Mouse (Mus musculus): ENCODE measurements at regions not wholly inside any gene's neighbourhood (a gene's known extent, or its start where the extent isn't known, plus 50 kb on each side); places are given as distances from the start of the nearest gene placed in this dataset.

DNA sequence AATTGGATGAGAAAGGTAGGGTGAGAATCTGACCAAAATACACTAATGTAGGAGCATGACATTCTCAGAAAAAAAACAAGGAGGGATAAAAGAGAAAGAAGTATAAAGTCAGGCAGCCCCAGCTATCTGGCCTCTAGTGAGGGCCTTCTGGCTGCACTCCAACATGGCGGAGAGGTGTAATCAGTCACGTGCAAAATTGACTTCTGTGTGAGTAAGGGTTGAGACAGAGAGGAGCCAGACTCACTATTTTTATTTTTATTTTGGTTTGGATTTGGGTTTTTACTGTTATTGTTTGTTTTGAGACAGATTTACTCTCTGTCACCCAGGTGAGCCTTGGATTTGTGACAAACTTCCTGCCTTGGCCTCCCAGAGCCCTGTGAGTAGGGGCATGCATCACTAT is 174.0 kb upstream of the Tars start:
- no peak for DNase-seq (ENCODE audit: low spot score in 2 of 2)

DNA sequence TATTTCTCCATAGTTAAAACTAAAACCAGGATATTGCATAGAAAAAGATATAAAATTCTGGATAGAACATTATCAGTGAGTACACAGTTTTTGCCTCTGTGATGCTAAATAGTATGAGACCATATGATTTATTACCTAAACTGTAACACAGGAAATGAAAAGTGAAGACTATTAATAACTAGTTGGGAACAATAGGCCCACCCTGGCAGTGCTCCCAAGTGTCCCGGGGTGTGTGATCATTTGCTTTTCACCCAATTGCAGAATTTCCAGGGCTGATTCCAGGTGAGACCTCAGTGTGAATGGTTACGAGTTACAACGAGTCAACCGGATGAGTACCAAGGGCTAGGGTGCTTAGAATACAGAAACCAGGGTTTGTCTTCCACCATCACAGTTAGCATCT is 172.6 kb upstream of the Tars start:
- no peak for DNase-seq (ENCODE audit: low spot score in 2 of 2)

DNA sequence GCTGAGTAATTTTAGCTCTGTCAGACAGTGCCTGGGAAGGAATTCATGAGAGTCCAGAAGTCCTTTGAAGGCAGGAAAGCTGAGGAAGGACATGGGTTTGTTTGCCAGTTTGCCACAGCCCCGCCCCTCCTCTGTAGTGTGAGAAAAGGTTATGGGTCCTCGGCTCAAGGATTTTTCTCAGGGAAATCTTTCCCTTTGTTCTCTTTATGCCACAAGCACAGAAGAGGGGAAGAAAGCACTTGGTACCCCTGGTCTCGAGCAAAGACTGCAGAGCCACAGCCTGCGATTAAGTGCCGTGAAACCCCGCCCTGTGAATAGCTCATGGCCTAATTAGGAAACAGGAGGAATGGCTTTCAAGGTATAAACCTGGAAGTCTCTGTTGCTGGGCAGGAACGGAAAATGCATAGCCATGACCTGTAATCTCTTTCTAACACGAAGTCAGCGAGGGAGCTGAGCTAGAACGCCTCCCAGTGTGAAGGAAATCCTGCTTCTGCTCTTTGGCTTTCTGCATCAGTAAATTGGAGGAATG is 166.1 kb upstream of the Tars start:
- no peak for DNase-seq (ENCODE audit: low spot score in 2 of 2)

DNA sequence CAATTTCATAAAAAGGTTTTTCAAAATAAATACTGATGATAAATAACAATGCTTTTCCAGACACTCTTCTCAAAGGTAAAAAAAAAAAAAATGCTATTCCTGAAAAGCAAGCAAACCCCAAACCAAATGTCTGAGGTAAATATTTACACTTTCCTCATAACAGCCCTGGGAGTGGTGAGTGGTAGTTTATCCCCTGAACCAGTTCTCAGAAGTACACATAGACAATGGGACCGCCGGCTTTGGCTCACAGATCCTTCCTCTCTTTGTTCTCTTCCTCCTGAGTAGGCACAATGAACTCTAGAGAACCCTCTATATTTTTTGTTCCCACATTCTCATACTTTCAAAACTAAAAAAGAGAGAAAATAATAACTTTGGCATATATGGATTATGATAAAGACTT is 153.1 kb upstream of the Tars start:
- DNase-seq (ENCODE audit: low spot score in 2 of 2): no peak

DNA sequence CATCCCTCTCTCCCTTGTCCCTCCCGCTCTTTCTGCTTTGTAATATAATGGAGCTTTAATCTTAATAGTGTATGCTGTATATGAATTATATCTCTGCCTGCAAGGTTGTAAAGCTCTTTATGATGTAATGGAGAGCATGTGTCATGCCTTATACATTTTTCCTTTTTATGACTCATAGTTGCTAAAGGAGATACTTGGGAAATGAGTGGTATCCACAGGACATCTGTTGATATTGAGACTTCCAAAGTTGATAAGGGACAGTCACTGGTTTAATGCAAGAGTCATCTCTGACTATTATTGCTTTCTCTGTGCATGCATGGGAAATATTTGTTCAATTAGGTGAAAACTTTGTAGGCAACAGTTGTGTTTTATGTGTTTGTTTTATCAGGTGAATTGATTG is 152.6 kb upstream of the Tars start:
- no peak for DNase-seq (ENCODE audit: low spot score in 2 of 2)

DNA sequence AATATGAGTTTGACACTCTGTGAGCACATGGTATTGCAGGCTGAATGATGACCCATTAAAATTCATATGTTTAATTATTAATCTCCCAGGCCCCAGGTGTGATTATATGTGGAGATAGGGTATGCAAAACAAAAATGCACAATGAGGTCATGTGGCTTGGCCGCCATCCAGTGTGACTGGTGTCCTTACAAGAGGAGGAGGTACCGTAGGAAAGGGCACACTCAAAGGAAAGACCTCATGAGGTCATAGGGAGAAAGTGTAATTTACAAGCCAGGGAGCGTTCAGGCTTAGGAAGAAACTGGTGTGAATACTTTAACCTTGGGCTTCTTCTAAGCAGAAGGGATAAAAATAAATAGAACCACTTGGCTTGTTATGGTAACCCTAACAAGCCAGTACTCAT is 140.0 kb upstream of the Tars start:
- no peak for DNase-seq (ENCODE audit: low spot score in 2 of 2)

DNA sequence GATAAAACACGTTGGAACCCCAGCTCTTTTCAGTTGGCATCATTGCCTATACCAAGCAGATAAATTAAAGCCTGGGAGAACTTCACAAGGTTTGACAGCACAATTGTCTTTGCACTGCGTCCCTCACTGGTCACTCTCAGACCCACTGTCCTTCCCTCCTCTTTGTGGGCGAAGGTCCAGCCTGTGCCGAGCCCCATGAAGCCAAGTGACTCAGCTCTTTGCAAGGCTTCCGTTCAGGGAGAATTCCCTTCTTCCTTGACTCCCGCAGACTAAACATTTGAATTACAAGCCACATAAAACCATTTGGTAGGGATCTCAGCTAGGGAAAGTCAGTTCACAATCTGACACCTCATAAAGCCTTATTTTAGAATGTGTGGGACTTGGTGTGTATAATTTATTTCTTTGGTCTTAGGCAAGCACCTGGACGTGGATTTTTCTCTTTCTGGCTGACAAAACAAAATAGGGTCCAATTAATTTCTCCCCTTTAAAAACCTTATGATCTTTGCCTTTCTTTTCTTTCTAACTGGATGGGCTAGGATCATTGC is 136.7 kb upstream of the Tars start:
- DNase-seq (ENCODE audit: low spot score in 2 of 2): no peak

DNA sequence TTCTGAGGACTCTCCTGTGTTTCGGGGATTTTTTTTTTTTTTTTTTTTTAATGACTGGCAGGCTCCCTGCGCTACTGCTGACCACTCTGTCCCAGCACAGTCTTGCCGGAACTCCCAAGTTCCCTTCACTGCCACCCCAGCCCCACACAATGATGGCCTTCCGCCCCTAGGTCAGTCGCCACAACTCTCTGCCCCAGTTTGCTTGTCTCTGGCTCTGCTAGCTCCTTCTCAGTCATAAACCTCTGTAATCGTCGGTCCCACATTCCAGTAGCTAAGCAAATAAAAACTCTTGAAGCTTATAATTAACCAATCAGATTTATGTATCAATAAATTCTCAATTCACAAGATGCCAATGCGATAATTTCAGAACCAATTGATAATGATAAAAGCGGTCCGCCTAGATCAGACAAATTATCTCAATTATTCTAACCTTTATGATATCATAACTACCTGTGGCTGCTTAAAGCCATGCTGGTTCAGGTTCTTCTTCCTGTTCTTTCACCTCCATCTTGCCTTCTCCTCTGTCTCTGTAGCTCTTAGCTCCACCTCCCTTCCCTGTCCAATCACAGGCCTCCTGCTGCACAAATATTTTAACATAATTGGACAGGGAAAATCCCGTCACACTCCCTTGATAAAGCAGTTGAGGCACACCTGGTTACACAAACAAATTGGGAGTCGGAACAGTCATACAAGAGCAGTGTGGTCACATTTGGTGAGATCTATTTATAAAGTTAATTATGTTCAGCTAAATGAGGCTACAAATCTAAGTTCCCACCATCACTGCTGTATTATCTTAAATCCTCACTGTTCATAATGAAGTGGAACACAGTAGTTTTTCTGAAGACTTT is 135.2 kb upstream of the Tars start:
- DNase-seq (ENCODE audit: low spot score in 2 of 2): no peak

DNA sequence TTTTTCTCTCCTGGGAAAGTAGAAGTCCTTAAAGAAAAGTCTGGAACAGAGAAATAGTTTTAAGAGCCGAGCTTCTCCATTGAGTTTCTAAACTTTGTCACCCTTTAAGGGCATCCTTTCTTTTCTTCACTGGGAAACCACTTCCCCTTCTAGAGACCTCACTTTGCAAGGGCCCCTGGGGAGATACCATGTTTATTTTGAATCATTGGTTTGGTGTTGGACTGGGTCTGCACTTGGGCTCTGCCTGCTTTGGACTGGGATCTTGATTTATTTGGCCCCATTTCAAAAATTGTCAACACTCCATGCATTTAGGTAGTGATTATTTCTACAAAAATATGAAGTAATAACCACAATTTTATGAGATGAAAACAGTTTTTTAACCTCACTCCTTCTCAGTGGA is 134.2 kb upstream of the Tars start:
- DNase-seq (ENCODE audit: low spot score in 2 of 2): no peak

DNA sequence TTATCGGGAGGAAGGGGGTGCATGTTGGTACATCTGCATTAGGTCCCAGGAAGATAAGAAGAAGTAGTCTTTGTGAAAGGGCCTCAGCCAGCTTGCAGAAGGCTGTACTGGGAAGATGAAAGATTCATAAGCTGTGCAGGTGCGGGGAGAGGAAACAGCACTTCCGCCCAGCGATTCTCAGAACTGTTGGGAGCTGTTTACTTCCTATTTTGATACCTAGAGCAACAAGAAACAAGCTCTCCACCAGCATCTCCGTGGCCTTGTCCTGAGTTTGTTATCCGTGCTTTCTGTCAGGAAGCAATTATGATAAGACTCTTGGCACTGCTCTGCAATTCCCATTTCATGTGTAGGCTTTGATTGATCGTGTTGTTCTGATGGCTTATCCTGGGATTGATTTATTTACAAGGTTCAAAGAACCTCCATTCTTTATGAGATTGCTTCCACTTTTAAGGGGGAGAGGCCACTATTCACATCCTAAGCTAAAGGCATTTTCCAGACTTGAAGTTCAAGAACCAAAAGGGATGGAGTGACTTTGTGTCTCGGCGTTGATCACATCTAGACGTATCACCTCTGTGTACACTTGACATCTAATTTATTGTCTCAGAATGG is 133.6 kb upstream of the Tars start:
- DNase-seq (ENCODE audit: low spot score in 2 of 2): no peak

DNA sequence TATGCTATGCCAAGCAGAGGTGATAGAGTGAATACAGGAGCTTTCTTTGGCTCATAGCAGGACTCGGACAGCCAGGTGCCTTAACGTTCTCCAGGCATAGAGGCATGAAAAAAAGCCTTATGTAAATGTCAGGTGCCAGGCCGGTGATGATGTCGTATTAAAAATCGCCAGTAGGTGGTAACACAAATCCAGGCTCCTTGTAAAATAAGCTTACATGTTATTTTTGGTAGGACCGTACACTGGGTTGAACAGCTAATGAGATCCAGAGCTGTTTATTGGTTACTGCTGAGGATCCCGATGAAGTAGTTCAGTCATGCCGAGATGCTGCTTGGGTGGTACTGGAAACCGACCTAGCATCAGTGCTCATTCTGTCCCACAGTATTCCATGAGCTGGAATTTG is 133.1 kb upstream of the Tars start:
- DNase-seq (ENCODE audit: low spot score in 2 of 2): no peak

DNA sequence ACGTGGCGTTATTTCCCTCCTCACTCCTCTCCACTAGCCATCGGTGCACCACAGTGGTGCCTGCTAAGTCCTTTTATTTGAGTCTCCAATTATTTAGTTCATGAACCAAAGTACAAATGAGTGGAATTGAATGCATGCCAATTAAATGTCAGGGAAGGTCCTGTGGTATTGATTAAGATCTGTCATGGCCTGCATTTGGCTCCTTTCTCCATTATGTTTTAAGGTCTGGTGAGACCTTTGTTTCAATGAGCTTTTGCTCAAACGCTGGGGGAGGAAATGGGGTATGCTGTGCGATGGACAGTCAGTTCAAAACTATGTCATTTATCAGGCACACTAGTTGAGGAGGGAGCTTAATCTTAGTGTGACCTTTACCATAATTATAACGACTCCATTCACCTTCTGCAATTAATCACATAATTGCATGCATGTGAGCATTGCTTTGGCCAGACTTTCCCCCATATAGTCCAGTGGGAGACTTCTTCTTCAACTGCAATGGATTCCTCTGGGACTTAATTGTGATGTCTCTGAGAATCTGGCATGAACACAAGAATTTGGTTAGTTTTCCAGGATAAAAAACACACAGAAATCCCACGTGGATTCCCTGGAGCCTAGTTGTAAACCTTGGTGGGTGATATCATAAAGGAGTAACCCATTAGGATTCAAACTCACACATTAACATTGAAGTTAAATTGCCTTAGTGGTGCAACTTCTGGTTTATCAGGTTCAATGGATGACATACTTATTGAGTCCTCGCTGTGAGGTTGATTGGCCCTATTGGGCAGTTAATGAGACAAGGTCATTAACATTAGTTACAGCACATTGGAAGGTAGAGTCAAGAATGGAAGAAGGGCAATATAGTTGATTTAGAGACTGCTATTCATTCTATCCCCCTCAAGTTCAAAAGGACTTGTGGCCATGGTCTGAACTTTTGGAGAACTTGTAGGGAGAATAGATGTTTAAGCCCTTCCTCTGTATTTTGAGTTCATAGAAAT is 130.7 kb upstream of the Tars start:
- DNase-seq (ENCODE audit: low spot score in 2 of 2): no peak

DNA sequence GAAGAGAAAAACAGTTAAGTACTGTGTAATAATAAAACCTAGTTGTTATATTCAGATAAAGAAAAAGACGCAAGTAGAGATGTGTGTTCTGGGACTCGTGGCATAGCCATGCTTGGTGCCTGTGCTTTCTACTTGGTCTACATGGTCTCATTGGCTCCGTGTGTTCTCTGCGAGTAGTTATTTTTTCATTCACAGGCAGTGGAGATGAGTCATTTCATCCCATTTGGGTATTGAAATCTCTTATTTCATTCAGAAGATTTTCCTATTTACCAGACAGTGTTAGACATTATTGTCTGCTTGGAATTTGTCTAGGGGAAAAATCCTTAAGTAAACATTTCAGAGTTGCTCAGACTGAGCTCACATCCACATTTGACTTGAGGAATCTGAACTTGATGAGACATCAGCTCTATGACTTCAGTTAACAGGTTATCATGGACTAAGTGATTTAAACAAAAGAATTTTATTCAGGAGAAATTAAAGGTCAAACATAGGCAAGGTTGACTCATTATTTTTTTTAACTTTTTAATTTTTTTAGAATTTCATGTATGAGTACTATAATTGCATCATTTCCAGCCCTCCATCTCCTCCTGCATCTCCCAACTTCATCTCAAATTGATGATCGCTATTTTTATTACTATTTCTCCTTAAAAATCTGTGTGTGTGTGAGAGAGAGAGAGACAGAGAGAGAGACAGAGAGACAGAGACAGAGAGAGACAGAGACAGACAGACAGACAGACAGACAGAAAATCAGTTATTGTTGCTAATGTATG is 125.1 kb upstream of the Tars start:
- no peak for DNase-seq (ENCODE audit: low spot score in 2 of 2)

DNA sequence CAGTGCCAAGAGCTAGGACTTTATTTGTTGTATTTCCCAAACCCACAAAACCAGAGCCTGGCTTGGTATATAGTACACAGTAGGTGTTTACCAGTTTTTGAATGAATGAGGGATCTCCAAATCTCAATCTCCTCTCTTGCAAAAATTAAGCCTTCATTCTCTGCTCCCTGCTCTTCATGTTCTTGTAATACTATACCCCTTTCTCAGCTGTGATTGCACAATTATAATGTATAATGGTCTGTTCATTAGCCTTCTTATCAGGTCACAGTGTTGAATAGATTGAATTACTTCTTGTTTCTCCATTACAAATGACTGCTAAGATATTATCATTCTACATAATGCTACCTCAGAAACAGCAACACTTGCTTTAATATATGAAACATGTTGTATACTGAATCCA is 119.1 kb upstream of the Tars start:
- DNase-seq (ENCODE audit: low spot score in 2 of 2): no peak

DNA sequence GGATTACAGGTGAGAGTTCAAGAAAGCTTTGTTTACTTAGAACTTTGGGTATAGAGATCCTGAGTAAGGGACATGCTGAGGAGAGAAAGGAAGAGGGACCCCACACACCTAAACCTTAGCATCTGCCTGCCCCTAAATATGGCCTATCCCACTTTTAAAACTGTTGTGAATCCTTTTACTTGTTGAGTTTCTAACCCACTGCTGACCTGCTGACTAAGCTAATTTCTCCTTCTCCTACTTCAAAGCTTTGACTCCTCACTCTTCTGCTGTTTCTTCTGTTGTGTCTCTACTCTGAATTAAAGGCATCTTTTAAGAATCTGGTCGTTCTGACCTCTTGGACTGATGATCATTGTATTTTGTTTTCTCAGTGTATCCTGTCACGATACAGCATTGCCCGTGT is 118.4 kb upstream of the Tars start:
- DNase-seq (ENCODE audit: low spot score in 2 of 2): no peak

DNA sequence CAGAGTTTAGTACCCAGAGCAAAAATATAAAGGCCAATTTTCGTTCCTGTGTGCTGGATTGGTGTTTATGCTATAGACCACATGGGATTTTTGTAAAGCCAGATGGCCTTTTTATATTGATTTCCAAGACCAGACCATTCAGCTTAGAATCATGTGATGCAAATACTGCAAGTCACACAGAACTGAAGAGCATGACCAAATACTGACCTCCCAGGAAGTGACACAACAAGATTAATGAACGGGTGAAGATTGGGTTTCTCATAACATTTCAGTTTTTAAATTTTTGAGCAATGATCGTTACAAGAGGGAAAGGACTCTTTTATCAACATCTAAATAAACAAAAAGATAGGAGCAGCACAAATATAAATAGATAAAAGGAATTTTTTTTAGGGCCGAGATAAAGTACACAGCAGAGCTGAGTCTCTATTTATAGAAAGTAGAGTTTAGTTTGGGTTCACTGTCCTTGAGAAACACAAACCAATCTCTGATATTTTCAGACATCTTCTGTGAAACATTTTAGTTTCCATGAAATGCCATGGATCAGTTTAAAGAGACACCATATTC is 105.7 kb upstream of the Tars start:
- DNase-seq (ENCODE audit: low spot score in 2 of 2): no peak

DNA sequence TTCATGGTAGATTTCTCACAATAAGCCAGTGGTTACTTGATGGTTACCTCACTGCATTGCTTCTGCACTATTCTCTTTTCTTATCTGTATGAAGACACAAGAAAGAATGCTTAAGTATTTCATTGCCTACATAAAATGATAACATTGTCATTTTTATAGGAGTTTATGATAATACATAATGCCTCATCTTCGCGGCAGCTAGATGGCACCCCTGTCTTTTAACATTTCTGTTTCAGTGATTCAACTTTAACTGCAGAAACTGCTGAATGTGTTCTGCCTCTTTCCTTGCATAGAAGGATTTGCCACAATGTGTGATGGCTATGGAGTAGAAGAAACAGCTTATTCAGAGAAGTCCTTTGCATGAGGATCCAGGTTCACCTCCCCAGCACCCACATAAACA is 97.0 kb upstream of the Tars start:
- no peak for DNase-seq (ENCODE audit: low spot score in 2 of 2)

DNA sequence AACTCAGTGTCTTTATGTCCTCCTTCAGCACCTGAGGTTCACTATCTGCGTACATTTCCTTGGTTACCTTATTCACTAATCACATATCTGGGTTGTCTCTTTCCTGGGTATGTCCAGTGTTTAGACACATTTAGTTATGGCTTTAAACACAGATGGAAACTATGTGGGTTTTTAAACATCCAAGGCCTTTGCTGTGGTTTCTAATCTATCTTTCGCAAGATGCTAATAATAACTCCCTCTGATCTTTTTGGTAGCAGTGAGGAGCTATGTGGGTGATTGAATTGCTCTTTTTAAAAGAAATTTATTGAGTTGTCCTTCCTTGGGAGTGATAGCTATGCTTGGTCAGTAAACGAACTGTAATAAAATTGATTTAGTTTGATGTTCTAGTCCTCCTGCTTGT is 89.7 kb upstream of the Tars start:
- no peak for DNase-seq (ENCODE audit: low spot score in 2 of 2)

DNA sequence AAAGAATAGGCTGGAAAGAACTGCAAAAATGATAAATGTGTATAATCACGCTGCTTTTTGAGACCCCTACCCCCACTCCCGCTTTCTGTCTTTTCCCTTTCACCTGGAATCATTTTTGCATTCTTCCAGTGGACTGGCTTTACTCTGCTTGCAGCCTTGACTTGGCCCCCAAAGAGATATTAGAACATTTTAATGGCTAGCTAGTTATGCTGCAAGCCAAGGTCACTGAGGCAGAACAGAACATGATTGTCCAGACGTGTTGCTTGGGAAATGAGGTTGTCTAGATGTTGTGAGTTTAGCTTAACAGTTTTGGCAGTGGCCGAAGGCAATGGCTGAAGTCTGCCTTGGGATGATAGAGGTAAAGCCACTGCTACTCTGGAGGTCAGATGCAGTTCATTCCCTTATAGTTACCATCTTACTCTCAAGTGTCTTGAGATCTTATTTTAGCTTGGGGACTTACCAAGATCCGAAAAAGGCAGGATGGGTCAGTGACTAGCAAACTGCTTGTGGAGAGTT is 87.9 kb upstream of the Tars start:
- no peak for DNase-seq (ENCODE audit: low spot score in 2 of 2)

DNA sequence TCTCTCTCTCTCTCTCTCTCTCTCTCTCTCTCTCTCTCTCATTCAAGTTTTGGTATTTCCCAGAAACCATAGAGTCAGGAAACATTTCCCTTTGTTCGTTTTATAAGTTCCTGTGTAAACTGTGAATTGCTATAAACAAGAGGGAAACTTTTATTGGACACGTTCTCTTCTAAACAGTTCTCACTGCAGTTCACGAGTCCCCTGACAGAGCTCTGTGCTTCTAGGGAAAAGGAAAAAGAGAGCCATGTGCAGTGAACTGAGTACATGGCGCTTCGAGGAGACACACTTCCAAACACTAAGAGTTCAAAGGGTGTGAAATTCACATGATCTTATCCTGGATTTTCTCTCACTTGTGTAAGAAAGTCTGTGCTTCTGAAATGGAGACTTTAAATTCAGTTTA is 84.5 kb upstream of the Tars start:
- DNase-seq (ENCODE audit: low spot score in 2 of 2): no peak

Data from gastrocnemius, postnatal 4 days (tissue).